In the genomic region with DNA sequence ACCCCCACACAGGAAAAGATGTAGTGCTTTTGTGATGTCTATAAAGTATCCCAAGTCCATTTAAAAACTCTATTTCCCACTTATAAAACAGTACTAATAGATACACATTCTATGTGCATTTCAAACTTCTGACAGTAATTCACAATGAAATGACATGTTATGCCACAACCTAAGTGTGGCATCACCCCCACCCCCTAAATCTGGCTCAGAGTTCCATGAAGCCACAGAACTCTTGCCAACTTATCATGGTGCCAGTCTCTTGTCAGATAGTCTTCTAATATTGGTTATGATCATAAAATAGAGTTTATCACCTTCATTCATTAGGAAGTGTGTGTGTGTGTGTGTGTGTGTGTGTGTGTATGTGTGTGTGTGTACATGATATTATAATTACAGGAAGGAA, we compare ENCODE assay signal across 23 mouse cellular contexts. TPM values are rescaled to one million over a fixed set of nuclear protein-coding genes. Genes with fewer than 3 reads are reported as not detected.
DNase-seq lines count a peak whose midpoint lies in the region; ATAC-seq and TF ChIP-seq lines count a peak whose summit lies in the region.
"Had no signal": no experiment of that assay in that cellular context is flagged by ENCODE, and none has a peak within 500 bp of the region (broad histone marks: within the 10 kb centered on the region; RNA-seq: fewer than 3 reads in every experiment).

No protein-coding gene starts in this region.

- no peaks in the 10 kb centered on the region for H3K36me3 ChIP-seq in forebrain, embryonic 13.5 days (ENCODE audit: poor library complexity, severe bottlenecking)
- no peaks in the 10 kb centered on the region for H3K36me3 ChIP-seq in forebrain, embryonic 12.5 days (replicated peaks)
- no peaks in the 10 kb centered on the region for H3K36me3 ChIP-seq in midbrain, embryonic 13.5 days
- H3K36me3 ChIP-seq in midbrain, postnatal 0 days (ENCODE audit: insufficient read depth, low read length) = no peaks in the 10 kb centered on the region
- H3K36me3 ChIP-seq in hindbrain, embryonic 12.5 days = no peaks in the 10 kb centered on the region
- no peaks in the 10 kb centered on the region for H3K36me3 ChIP-seq in neural tube, embryonic 14.5 days (ENCODE audit: control insufficient read depth, insufficient read depth, low read length)
- H3K36me3 ChIP-seq: heart, embryonic 10.5 days; limb, embryonic 13.5 days; liver, embryonic 12.5 days had no signal

- H3K4me1 ChIP-seq in forebrain, embryonic 13.5 days = peaks cover 62% of the 10 kb centered on the region
- peaks cover 38% of the 10 kb centered on the region for H3K4me1 ChIP-seq in forebrain, embryonic 12.5 days
- peaks cover 46% of the 10 kb centered on the region for H3K4me1 ChIP-seq in midbrain, embryonic 13.5 days (replicated peaks)
- peaks cover 8% of the 10 kb centered on the region; the same call in 1 of the 2 replicates for H3K4me1 ChIP-seq in midbrain, postnatal 0 days (ENCODE audit: insufficient read depth, low read length)
- H3K4me1 ChIP-seq in hindbrain, embryonic 12.5 days = peaks cover 50% of the 10 kb centered on the region
- peaks cover 17% of the 10 kb centered on the region for H3K4me1 ChIP-seq in neural tube, embryonic 14.5 days (ENCODE audit: control insufficient read depth, insufficient read depth, low read length)
- H3K4me1 ChIP-seq: liver, embryonic 12.5 days had no signal

- H3K4me2 ChIP-seq in forebrain, embryonic 13.5 days = peak overlapping the region; percentile 83; the same call in 1 of the 2 replicates
- no peak overlapping the region for H3K4me2 ChIP-seq in forebrain, embryonic 12.5 days
- H3K4me2 ChIP-seq in midbrain, embryonic 13.5 days (replicated peaks) = 0 out of 2 replicates have a peak overlapping the region, but pooled peaks have one; percentile 85
- no peak overlapping the region for H3K4me2 ChIP-seq in midbrain, postnatal 0 days (ENCODE audit: low read depth, low read length, poor library complexity, severe bottlenecking)
- H3K4me2 ChIP-seq in hindbrain, embryonic 12.5 days (replicated peaks) = peak overlapping the region; percentile 57
- peak overlapping the region; percentile 84 for H3K4me2 ChIP-seq in neural tube, embryonic 14.5 days (ENCODE audit: low read depth, low read length)
- H3K4me2 ChIP-seq: limb, embryonic 13.5 days; liver, embryonic 12.5 days had no signal

- no peaks in the 10 kb centered on the region for H3K27me3 ChIP-seq in forebrain, embryonic 13.5 days
- peaks cover 3% of the 10 kb centered on the region; the same call in 1 of the 2 replicates for H3K27me3 ChIP-seq in forebrain, embryonic 12.5 days
- H3K27me3 ChIP-seq in midbrain, embryonic 13.5 days = no peaks in the 10 kb centered on the region
- H3K27me3 ChIP-seq in midbrain, postnatal 0 days (ENCODE audit: insufficient read depth, low read length) = no peaks in the 10 kb centered on the region
- no peaks in the 10 kb centered on the region for H3K27me3 ChIP-seq in hindbrain, embryonic 12.5 days
- H3K27me3 ChIP-seq in neural tube, embryonic 14.5 days (ENCODE audit: control insufficient read depth, insufficient read depth, low read length) = no peaks in the 10 kb centered on the region; the same call in 1 of the 2 replicates

- H3K27ac ChIP-seq in forebrain, embryonic 13.5 days = no peak overlapping the region
- H3K27ac ChIP-seq in forebrain, embryonic 12.5 days = no peak overlapping the region
- H3K27ac ChIP-seq in midbrain, embryonic 13.5 days = no peak overlapping the region
- H3K27ac ChIP-seq in midbrain, postnatal 0 days (ENCODE audit: low read depth, low read length) = no peak overlapping the region
- H3K27ac ChIP-seq in hindbrain, embryonic 12.5 days = no peak overlapping the region
- H3K27ac ChIP-seq in neural tube, embryonic 14.5 days (ENCODE audit: low read depth, low read length) = no peak overlapping the region
- H3K27ac ChIP-seq: gastrocnemius, adult 2 months; heart, embryonic 10.5 days; limb, embryonic 13.5 days; liver, embryonic 12.5 days had no signal

- H3K9ac ChIP-seq in forebrain, embryonic 13.5 days = no peak overlapping the region
- no peak overlapping the region for H3K9ac ChIP-seq in forebrain, embryonic 12.5 days
- H3K9ac ChIP-seq in midbrain, embryonic 13.5 days (replicated peaks) = no peak overlapping the region
- no peak overlapping the region for H3K9ac ChIP-seq in midbrain, postnatal 0 days (replicated peaks; ENCODE audit: low read length, poor library complexity, severe bottlenecking)
- H3K9ac ChIP-seq in hindbrain, embryonic 12.5 days = no peak overlapping the region
- H3K9ac ChIP-seq in neural tube, embryonic 14.5 days (replicated peaks; ENCODE audit: low read depth, low read length) = no peak overlapping the region
- H3K9ac ChIP-seq: limb, embryonic 13.5 days; liver, embryonic 12.5 days had no signal

- no peak overlapping the region for H3K4me3 ChIP-seq in forebrain, embryonic 13.5 days
- H3K4me3 ChIP-seq in forebrain, embryonic 12.5 days (replicated peaks) = no peak overlapping the region
- no peak overlapping the region for H3K4me3 ChIP-seq in midbrain, embryonic 13.5 days (replicated peaks)
- H3K4me3 ChIP-seq in midbrain, postnatal 0 days (ENCODE audit: low read depth, low read length) = no peak overlapping the region
- H3K4me3 ChIP-seq in hindbrain, embryonic 12.5 days = no peak overlapping the region
- no peak overlapping the region for H3K4me3 ChIP-seq in neural tube, embryonic 14.5 days (ENCODE audit: low read depth, low read length)
- H3K4me3 ChIP-seq: gastrocnemius, adult 2 months; heart, embryonic 10.5 days; limb, embryonic 13.5 days; liver, embryonic 12.5 days had no signal

- DNase-seq in midbrain, postnatal 0 days (ENCODE audit: low spot score) = no peak
- no peak for DNase-seq in layer of hippocampus, postnatal 36 days
- no peak for DNase-seq in adrenal gland, postnatal 36 days
- DNase-seq: adrenal gland, postnatal 14 days; cerebellum, adult 9-10 months; gastrocnemius, adult 2 months; kidney, adult 9 months; lung, adult 18-20 months; lung, postnatal 10 days; retina, postnatal 1 day; right cerebral cortex, postnatal 25 days; spleen, adult 18-20 months had no signal

- no peaks in the 10 kb centered on the region for H3K9me3 ChIP-seq in forebrain, embryonic 13.5 days (replicated peaks)
- no peaks in the 10 kb centered on the region; the same call in 1 of the 2 replicates for H3K9me3 ChIP-seq in forebrain, embryonic 12.5 days
- H3K9me3 ChIP-seq in midbrain, embryonic 13.5 days = no peaks in the 10 kb centered on the region
- no peaks in the 10 kb centered on the region for H3K9me3 ChIP-seq in midbrain, postnatal 0 days (ENCODE audit: low read length)
- H3K9me3 ChIP-seq in hindbrain, embryonic 12.5 days (replicated peaks) = no peaks in the 10 kb centered on the region
- no peaks in the 10 kb centered on the region for H3K9me3 ChIP-seq in neural tube, embryonic 14.5 days (ENCODE audit: control insufficient read depth, low read length)
- H3K9me3 ChIP-seq: heart, embryonic 10.5 days; limb, embryonic 13.5 days; liver, embryonic 12.5 days had no signal

- TF ChIP-seq CTCF in midbrain, postnatal 0 days (IDR thresholded peaks at IDR 0.05) = no peak

- no peak for ATAC-seq in forebrain, embryonic 13.5 days
- no peak for ATAC-seq in forebrain, embryonic 12.5 days (ENCODE audit: low FRiP score)
- no peak for ATAC-seq in midbrain, embryonic 13.5 days
- no peak for ATAC-seq in midbrain, postnatal 0 days (ENCODE audit: low FRiP score)
- ATAC-seq in hindbrain, embryonic 12.5 days (ENCODE audit: low FRiP score) = no peak
- no peak for ATAC-seq in neural tube, embryonic 14.5 days (ENCODE audit: low read depth)
- ATAC-seq: activated CD4-positive, CD25-positive, alpha-beta regulatory T cell, adult 4 months; intestine, embryonic 16.5 days; liver, embryonic 12.5 days; midbrain, embryonic 16.5 days had no signal

RNA-seq across cellular contexts. Expression of gene Frmd4b, which starts 3.2 kb away (rescaled TPM):
- 34.7 and 35.5 TPM in 2 replicates for polyA plus RNA-seq in forebrain, embryonic 13.5 days (2015; fragmentation: Nextera tagmentation; extraction: Ambion mirVana)
- 39.4 and 44.6 TPM in 2 replicates for polyA plus RNA-seq in forebrain, embryonic 12.5 days (2016; fragmentation: Nextera tagmentation; extraction: Ambion mirVana)
- 25.0 and 27.1 TPM in 2 replicates for polyA plus RNA-seq in midbrain, embryonic 13.5 days (2015; fragmentation: Nextera tagmentation; extraction: Ambion mirVana)
- total RNA-seq in midbrain, postnatal 0 days (2014; rRNA removed) = 20.7 and 21.9 TPM in 2 replicates
- polyA plus RNA-seq in midbrain, postnatal 0 days (2015; fragmentation: Nextera tagmentation; extraction: Ambion mirVana) = 7.9 TPM in 2 replicates
- polyA plus RNA-seq in hindbrain, embryonic 12.5 days (2016; fragmentation: Nextera tagmentation; extraction: Ambion mirVana) = 48.5 and 54.3 TPM in 2 replicates
- 26.8 and 31.2 TPM in 2 replicates for polyA plus RNA-seq in neural tube, embryonic 14.5 days (2014; fragmentation: Nextera tagmentation; extraction: Ambion mirVana)
- total RNA-seq in layer of hippocampus, postnatal 36 days (2021) = 10 to 100 TPM; 26.3 to 33.5 TPM
- total RNA-seq in adrenal gland, postnatal 36 days (2021) = 10 to 100 TPM; 18.3 to 22.1 TPM

Comparison
In these comparisons a context has a peak if more than half of its experiments do, and no peak if none do; other contexts are left out.
1. H3K4me2 ChIP-seq: peak in forebrain, embryonic 13.5 days (single experiment), midbrain, embryonic 13.5 days (single experiment), hindbrain, embryonic 12.5 days (single experiment) and neural tube, embryonic 14.5 days (single experiment); none in forebrain, embryonic 12.5 days (single experiment) and midbrain, postnatal 0 days (single experiment).